Comparison of ENCODE assay signal across 9 mouse cellular contexts in the genomic region with DNA sequence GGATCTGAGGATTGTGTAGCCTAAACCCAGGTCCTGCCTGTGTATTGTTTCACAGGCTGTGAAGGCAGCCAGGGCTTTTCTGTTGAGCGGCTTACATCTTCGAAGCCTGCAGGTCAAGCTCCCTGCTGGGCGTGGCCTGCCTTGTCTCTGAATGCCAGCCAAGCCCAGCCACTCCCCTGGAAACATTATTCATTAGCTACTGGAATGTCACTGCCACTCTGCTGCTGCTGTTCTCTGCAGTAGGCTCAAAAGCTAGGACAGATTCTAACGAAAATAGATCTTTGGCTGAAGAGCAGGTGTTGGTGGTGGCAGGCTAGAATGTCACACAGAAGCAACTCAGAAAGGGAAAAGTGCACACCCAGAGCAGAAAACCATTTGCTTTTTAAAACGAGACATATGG.
DNase-seq lines count a peak whose midpoint lies in the region; ATAC-seq and TF ChIP-seq lines count a peak whose summit lies in the region.
"Had no signal": no experiment of that assay in that cellular context is flagged by ENCODE, and none has a peak within 500 bp of the region (broad histone marks: within the 10 kb centered on the region; RNA-seq: fewer than 3 reads in every experiment).

No protein-coding gene starts in this region.

- peak; percentile 10 for DNase-seq in cerebellum, adult 11-12 months
- no peak for DNase-seq in cerebellum, adult 11 months
- DNase-seq in ES-E14 (ENCODE audit: low read depth, low spot score) = peak; percentile 59
- DNase-seq in heart, postnatal 4 days = peak; percentile 70
- DNase-seq in limb, embryonic 10.5 days (ENCODE audit: low spot score) = peak; percentile 45
- no peak for DNase-seq in T-cell, adult 2 months (ENCODE audit: low spot score)

- 19% methylated on average over 5 of the region's 5 CpGs for WGBS in embryonic facial prominence, embryonic 12.5 days
- 17% methylated on average over 5 of the region's 5 CpGs for WGBS in limb, embryonic 10.5 days
- 13% methylated on average over 5 of the region's 5 CpGs for WGBS in neural tube, embryonic 14.5 days

- peaks cover 3 to 7% of the 10 kb centered on the region in 2 experiments; a peak in 3 of 4 replicates for H3K4me1 ChIP-seq in ES-E14 (ENCODE audit: control insufficient read depth in 2 of 2, insufficient read depth in 2 of 2, low read length in 2 of 2, poor library complexity in 1 of 2)
- H3K4me1 ChIP-seq in embryonic facial prominence, embryonic 12.5 days = peaks cover 16% of the 10 kb centered on the region
- peaks cover 12% of the 10 kb centered on the region for H3K4me1 ChIP-seq in limb, embryonic 10.5 days
- no peaks in the 10 kb centered on the region for H3K4me1 ChIP-seq in neural tube, embryonic 14.5 days (ENCODE audit: control insufficient read depth, insufficient read depth, low read length)

- no peak overlapping the region for H3K4me2 ChIP-seq in embryonic facial prominence, embryonic 12.5 days (replicated peaks)
- no peak overlapping the region for H3K4me2 ChIP-seq in neural tube, embryonic 14.5 days (ENCODE audit: low read depth, low read length)

- H3K27ac ChIP-seq in ES-E14 (ENCODE audit: insufficient read depth, low read depth, low read length, poor library complexity, severe bottlenecking) = no peak overlapping the region
- no peak overlapping the region for H3K27ac ChIP-seq in embryonic facial prominence, embryonic 12.5 days
- H3K27ac ChIP-seq in limb, embryonic 10.5 days = no peak overlapping the region
- no peak overlapping the region for H3K27ac ChIP-seq in neural tube, embryonic 14.5 days (ENCODE audit: low read depth, low read length)

- in situ Hi-C loops in ES-E14 (cut with MboI; ENCODE audit: low sequenced_read_pairs in 2 of 2, unreplicated experiment in 2 of 2) = no loop called here

- peak; percentile 52; the same call in 1 of the 2 replicates for ATAC-seq in embryonic facial prominence, embryonic 12.5 days (ENCODE audit: insufficient number of reproducible peaks, insufficient read depth, low FRiP score, low TSS enrichment)
- peak; percentile 38; the same call in 1 of the 2 replicates for ATAC-seq in neural tube, embryonic 14.5 days (ENCODE audit: low read depth)

- H3K9ac ChIP-seq in ES-E14 (ENCODE audit: insufficient read depth, low read depth, low read length, poor library complexity, severe bottlenecking) = no peak overlapping the region
- H3K9ac ChIP-seq in embryonic facial prominence, embryonic 12.5 days = no peak overlapping the region
- H3K9ac ChIP-seq in neural tube, embryonic 14.5 days (replicated peaks; ENCODE audit: low read depth, low read length) = no peak overlapping the region

- H3K36me3 ChIP-seq in ES-E14 (ENCODE audit: control insufficient read depth, insufficient read depth, low read length, poor library complexity, severe bottlenecking) = no peaks in the 10 kb centered on the region; the same call in 1 of the 2 replicates
- H3K36me3 ChIP-seq in embryonic facial prominence, embryonic 12.5 days = no peaks in the 10 kb centered on the region
- H3K36me3 ChIP-seq in limb, embryonic 10.5 days = no peaks in the 10 kb centered on the region
- no peaks in the 10 kb centered on the region for H3K36me3 ChIP-seq in neural tube, embryonic 14.5 days (ENCODE audit: control insufficient read depth, insufficient read depth, low read length)

- no peaks in the 10 kb centered on the region for H3K9me3 ChIP-seq in ES-E14 (ENCODE audit: control insufficient read depth, insufficient read depth, low read depth, low read length)
- H3K9me3 ChIP-seq in embryonic facial prominence, embryonic 12.5 days = no peaks in the 10 kb centered on the region
- no peaks in the 10 kb centered on the region for H3K9me3 ChIP-seq in limb, embryonic 10.5 days (replicated peaks)
- no peaks in the 10 kb centered on the region for H3K9me3 ChIP-seq in neural tube, embryonic 14.5 days (ENCODE audit: control insufficient read depth, low read length)
- H3K9me3 ChIP-seq: megakaryocyte, embryonic 14.5 days had no signal

- no peaks in the 10 kb centered on the region for H3K27me3 ChIP-seq in embryonic facial prominence, embryonic 12.5 days
- no peaks in the 10 kb centered on the region for H3K27me3 ChIP-seq in limb, embryonic 10.5 days (ENCODE audit: low read depth, poor library complexity, severe bottlenecking)
- no peaks in the 10 kb centered on the region for H3K27me3 ChIP-seq in neural tube, embryonic 14.5 days (ENCODE audit: control insufficient read depth, insufficient read depth, low read length)
- H3K27me3 ChIP-seq: megakaryocyte, embryonic 14.5 days had no signal

- no peak overlapping the region for H3K4me3 ChIP-seq in ES-E14 (ENCODE audit: insufficient read depth in 1 of 2, low read depth in 1 of 2, low read length in 2 of 2, poor library complexity in 1 of 2, severe bottlenecking in 1 of 2)
- H3K4me3 ChIP-seq in embryonic facial prominence, embryonic 12.5 days = no peak overlapping the region
- H3K4me3 ChIP-seq in limb, embryonic 10.5 days = no peak overlapping the region
- no peak overlapping the region for H3K4me3 ChIP-seq in neural tube, embryonic 14.5 days (ENCODE audit: low read depth, low read length)
- H3K4me3 ChIP-seq: megakaryocyte, embryonic 14.5 days had no signal

TF ChIP-seq in ES-E14, 5 proteins besides CTCF, POLR2A, EP300 and RAD21:
- TF ChIP-seq CHD2 (IDR thresholded peaks at IDR 0.05; ENCODE audit: low read depth, low read length) = no peak
- TF ChIP-seq ZC3H11A (IDR thresholded peaks at IDR 0.05; ENCODE audit: borderline replicate concordance, low read depth, low read length) = no peak
- no peak for TF ChIP-seq HCFC1 (IDR thresholded peaks at IDR 0.05; ENCODE audit: borderline replicate concordance, insufficient read depth, low read length)
- TF ChIP-seq MAFK (IDR thresholded peaks at IDR 0.05; ENCODE audit: insufficient read depth, low read depth, low read length) = no peak
- TF ChIP-seq ZNF384 (IDR thresholded peaks at IDR 0.05; ENCODE audit: low read depth, low read length) = no peak

Comparison
In these comparisons a context has a peak if more than half of its experiments do, and no peak if none do; other contexts are left out.
1. DNase-seq: peak in cerebellum, adult 11-12 months (single experiment), ES-E14 (single experiment), heart, postnatal 4 days (single experiment) and limb, embryonic 10.5 days (single experiment); none in cerebellum, adult 11 months (single experiment) and T-cell, adult 2 months (single experiment).